Mouse (Mus musculus): ENCODE measurements around the gene Sod1. TPM values are rescaled to one million over a fixed set of nuclear protein-coding genes. Genes with fewer than 3 reads are reported as not detected.
"Not testable (repeated sequence)": the region's sequence is repeated elsewhere in the genome, so short reads cannot be mapped to it uniquely, and the experiment has no call there.

The Sod1 gene
- total RNA-seq, 1 experiment from 2014 or later = 614 TPM

GRCm38 (mm10) chr16:90203226-90203962 is 17.2 kb upstream of the Sod1 start:
- no peak for ATAC-seq (replicated peaks in 1 of 2; ENCODE audit: insufficient read depth in 1 of 2, low FRiP score in 2 of 2, low TSS enrichment in 1 of 2, low read depth in 1 of 2, poor library complexity in 2 of 2, severe bottlenecking in 2 of 2)

- no peak for ATAC-seq (replicated peaks in 1 of 2; ENCODE audit: insufficient read depth in 1 of 2, low FRiP score in 2 of 2, low TSS enrichment in 1 of 2, low read depth in 1 of 2, poor library complexity in 2 of 2, severe bottlenecking in 2 of 2)
Observed at GRCm38 (mm10) chr16:90204868-90205267, 15.7 kb upstream of the Sod1 start.

DNA sequence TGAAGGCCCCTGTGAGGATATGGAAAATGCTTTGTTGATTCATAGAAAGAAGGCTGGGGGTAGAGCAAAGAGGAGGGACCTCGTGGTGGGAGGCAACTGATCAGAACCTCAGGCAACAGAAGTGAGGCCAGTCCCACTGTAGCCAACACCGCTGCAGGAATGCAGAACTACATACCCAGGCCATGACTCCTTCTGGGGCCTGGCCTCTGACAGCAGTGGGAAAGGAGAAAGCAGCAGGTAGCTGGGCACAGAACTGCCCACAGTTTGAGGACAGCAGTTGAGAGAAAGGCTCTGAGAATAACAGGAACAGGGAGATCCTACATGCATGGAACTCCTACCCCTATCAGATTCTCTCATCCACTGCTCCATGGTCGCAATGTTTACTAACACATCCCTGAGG is 11.6 kb upstream of the Sod1 start:
- ATAC-seq (replicated peaks in 1 of 2; ENCODE audit: insufficient read depth in 1 of 2, low FRiP score in 2 of 2, low TSS enrichment in 1 of 2, low read depth in 1 of 2, poor library complexity in 2 of 2, severe bottlenecking in 2 of 2) = no peak

GRCm38 (mm10) chr16:90210717-90211116 is 9.8 kb upstream of the Sod1 start:
- no peak for ATAC-seq (replicated peaks in 1 of 2; ENCODE audit: insufficient read depth in 1 of 2, low FRiP score in 2 of 2, low TSS enrichment in 1 of 2, low read depth in 1 of 2, poor library complexity in 2 of 2, severe bottlenecking in 2 of 2)

DNA sequence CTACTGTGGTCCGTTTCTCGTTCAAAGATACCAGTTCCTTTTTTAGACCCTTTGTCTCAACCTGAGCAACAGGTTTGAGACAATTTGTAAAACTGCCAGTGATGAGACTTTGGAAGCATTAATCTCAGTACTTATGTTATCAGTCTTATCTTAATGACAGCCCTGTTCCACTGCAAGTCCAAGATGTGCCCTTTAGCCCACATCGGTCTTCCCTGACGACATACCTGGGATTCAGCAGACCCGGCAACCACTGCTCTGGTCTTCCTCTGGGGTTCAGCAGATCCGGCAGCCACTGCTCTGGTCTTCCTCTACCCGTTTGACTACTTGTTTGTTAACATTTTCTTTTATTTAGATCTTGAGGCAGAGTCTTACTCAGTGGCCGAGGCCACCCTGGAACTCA is 8.8 kb upstream of the Sod1 start:
- no peak for ATAC-seq (replicated peaks in 1 of 2; ENCODE audit: insufficient read depth in 1 of 2, low FRiP score in 2 of 2, low TSS enrichment in 1 of 2, low read depth in 1 of 2, poor library complexity in 2 of 2, severe bottlenecking in 2 of 2)

DNA sequence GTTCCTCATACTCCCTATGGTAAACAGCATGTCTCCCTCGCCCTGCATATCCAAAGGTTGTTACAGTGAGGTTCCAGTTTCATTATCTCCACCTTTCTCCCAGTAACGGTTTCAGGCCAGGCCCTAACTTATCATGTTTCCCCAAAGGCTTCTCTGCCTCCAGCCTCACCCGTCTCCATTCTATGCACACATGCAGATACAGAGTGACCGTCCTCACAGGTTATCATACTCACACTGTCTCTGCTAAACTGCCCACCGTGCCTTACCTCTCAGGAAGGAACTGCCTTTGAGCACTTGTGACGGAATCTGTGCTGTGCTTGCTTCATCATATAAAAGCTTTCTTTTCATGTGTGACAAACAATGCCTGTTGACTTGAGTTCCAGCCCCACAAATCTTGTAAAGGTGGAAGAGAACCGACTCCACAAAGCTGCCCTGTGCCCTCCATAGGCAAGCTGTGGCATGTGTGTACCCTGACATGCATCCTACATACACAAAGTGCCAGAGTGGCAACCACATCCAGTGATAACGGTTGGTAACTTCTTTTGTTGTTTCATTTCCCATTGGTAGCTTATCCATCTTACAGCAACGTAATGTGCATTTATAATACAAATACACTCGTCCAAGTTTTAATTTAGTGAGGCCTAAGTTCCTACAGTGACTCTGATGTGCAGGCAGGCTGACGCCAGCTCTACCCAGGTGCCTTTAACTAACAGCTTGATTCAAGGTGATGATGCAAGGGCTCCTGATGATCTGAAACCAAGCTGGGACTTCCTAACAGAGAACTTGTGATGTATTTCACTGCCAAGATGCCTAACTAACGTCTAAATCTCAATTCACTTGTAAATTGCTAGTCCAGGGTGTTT is 6.8 kb upstream of the Sod1 start:
- ATAC-seq (replicated peaks in 1 of 2; ENCODE audit: insufficient read depth in 1 of 2, low FRiP score in 2 of 2, low TSS enrichment in 1 of 2, low read depth in 1 of 2, poor library complexity in 2 of 2, severe bottlenecking in 2 of 2) = no peak

DNA sequence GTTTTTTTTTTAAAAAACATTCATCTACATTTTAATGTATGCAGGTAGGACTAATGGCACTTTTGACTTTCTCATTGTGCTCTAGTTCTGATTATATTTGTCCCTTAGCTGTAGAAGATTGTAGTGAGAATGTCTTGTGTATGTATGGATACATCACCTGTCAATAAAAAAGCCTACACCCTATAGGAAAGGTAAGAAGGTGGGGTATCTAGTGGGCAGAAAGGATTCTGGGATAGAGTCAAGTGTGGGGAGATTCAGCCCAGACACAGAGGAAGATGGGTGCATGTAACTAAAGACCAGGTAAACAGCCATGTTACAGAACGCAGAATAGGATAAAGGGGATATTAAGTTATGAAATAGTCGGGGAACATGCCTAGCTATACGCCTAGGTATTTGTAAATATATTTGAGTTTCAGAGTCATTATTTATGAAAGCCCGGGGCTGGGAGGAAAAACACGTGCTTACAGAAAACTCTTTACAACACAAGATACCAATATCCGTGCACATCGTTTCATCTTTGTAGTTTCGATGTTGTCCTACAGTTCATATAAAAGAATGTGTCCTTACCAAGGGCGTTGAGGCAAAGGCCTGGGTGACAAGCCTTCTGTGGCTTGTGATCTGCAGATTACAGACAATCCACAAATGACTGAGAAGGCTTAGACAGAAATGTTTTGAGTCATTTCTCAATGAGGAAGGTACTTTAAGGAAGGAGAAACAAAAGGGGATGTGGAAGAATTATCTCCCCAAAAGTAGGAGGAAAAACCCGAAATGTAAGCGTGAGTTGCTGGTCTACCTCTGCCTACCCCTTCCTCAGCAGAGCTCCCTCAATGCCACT is 5.6 kb upstream of the Sod1 start:
- no peak for ATAC-seq (replicated peaks in 1 of 2; ENCODE audit: insufficient read depth in 1 of 2, low FRiP score in 2 of 2, low TSS enrichment in 1 of 2, low read depth in 1 of 2, poor library complexity in 2 of 2, severe bottlenecking in 2 of 2)

DNA sequence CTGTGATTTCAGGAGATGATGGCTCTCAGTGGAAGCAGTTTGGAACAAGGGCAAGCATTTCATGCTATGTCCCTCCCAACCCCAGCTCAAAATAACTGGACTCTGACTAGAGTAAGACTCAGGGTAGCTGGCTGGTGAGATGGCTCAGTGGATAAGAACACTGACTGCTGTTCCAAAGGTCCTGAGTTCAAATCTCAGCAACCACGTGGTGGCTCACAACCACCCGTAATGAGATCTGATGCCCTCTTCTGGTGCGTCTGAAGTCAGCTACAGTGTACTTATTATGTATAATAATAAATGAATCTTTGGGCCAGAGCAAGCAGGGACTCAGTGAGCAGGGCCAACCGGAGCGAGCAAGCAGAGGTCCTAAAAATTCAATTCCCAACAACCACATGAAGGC is 4.7 kb upstream of the Sod1 start:
- not testable (repeated sequence) for ATAC-seq (replicated peaks in 1 of 2; ENCODE audit: insufficient read depth in 1 of 2, low FRiP score in 2 of 2, low TSS enrichment in 1 of 2, low read depth in 1 of 2, poor library complexity in 2 of 2, severe bottlenecking in 2 of 2)

DNA sequence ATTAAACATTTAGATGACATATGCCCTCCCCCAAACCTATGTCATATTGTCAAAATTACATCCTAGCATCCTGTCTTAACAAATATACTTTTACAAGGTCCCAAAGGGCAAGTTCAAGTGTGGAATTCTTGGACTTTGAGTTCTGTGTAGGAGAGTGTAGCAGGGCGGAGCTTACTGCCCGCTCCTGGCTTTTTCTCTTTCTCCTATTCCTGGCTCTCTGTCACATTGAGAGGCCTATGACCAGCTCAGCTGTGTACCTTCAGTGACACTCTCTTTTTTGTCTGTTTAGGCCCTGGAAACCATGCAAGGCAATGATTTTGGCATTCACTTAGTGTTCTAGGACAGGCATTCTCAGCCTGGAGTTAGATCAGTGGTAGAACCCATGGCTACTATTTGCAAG is 4.1 kb upstream of the Sod1 start:
- no peak for ATAC-seq (replicated peaks in 1 of 2; ENCODE audit: insufficient read depth in 1 of 2, low FRiP score in 2 of 2, low TSS enrichment in 1 of 2, low read depth in 1 of 2, poor library complexity in 2 of 2, severe bottlenecking in 2 of 2)

DNA sequence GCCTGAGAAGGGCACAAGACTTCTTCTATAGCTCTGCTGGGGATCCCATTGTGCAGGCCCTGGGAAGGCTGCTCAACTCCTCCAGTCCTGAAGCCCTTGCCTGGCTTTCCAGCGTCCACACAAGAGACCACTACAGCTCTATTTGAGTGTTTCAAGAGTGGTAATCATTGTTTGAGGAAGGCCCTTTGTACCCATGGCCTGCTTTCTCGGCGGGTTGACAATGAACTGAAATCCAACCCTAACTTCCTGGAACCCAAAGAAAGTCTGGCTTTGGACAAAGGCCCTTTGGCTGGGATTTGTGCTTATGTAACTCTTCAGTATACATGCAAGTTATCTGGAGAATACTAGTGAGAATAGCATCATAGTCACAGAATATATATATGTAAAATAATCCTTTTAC is 3.2 kb upstream of the Sod1 start:
- no peak for ATAC-seq (replicated peaks in 1 of 2; ENCODE audit: insufficient read depth in 1 of 2, low FRiP score in 2 of 2, low TSS enrichment in 1 of 2, low read depth in 1 of 2, poor library complexity in 2 of 2, severe bottlenecking in 2 of 2)

- ATAC-seq (replicated peaks in 1 of 2; ENCODE audit: insufficient read depth in 1 of 2, low FRiP score in 2 of 2, low TSS enrichment in 1 of 2, low read depth in 1 of 2, poor library complexity in 2 of 2, severe bottlenecking in 2 of 2) = no peak
Observed at GRCm38 (mm10) chr16:90217926-90218325, 2.6 kb upstream of the Sod1 start.

DNA sequence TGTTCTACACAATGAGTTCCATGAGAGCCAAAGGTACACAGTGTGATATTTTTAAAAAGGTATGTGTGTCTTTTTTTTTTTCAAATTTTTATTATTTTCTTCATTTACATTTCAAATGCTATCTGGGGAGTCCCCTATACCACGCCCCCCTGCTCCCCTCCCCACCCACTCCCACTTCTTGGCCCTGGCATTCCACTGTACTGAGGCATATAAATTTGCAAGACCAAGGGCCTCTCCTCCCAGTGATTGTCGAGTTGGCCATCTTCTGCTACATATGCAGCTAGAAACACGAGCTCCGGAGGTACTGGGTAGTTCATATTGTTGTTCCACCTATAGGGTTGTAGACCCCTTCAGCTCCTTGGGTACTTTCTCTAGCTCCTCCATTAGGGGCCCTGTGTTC is 1.1 kb upstream of the Sod1 start:
- ATAC-seq (replicated peaks in 1 of 2; ENCODE audit: insufficient read depth in 1 of 2, low FRiP score in 2 of 2, low TSS enrichment in 1 of 2, low read depth in 1 of 2, poor library complexity in 2 of 2, severe bottlenecking in 2 of 2) = not testable (repeated sequence)

- ATAC-seq (replicated peaks in 1 of 2; ENCODE audit: insufficient read depth in 1 of 2, low FRiP score in 2 of 2, low TSS enrichment in 1 of 2, low read depth in 1 of 2, poor library complexity in 2 of 2, severe bottlenecking in 2 of 2) = peak in 1 of 2 experiments; percentile 43; a peak in 2 of 4 replicates
Observed at GRCm38 (mm10) chr16:90220892-90221431, 408 bp downstream of the Sod1 start.

- no peak for ATAC-seq (replicated peaks in 1 of 2; ENCODE audit: insufficient read depth in 1 of 2, low FRiP score in 2 of 2, low TSS enrichment in 1 of 2, low read depth in 1 of 2, poor library complexity in 2 of 2, severe bottlenecking in 2 of 2)
Observed at GRCm38 (mm10) chr16:90221441-90222070, 1.0 kb downstream of the Sod1 start.

DNA sequence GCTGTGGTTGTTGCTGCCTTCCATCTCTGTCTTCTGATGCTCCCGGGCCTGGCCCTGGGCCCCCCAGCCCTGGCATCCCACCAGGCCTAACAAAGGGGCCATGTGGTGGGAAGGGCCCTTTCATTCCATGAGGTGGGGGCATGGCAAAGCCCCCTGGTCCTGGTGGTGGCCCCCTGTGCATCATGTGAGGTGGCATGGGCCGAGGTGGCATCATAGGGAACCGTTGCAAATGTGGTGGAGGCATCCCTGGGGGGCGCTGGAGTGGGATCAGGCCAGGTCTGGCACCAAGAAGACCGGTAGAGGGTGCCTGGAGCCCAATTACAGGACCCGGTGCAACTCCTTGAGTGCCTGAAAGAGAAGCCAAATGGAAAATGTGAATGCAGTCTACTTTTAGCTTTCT is 9.3 kb downstream of the Sod1 start:
- no peak for ATAC-seq (replicated peaks in 1 of 2; ENCODE audit: insufficient read depth in 1 of 2, low FRiP score in 2 of 2, low TSS enrichment in 1 of 2, low read depth in 1 of 2, poor library complexity in 2 of 2, severe bottlenecking in 2 of 2)

DNA sequence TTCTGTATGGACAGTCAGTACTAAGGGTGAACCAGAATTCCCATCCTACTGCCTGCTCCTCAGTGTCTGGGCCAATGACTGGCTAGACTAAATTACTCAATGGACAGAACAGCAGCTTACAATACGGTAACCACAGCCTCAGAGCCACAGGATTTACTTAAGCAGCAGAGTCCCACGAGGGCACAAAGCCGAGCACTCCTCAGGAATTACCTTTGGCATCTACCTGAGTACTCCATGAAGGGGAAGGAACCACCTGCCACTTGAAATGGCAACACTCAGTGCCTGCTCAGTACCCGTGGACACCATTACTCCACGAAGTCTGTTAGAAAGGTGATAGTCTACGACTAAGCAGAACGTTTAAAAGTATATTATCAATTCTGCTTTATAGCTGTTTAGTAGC is 10.7 kb downstream of the Sod1 start:
- ATAC-seq (replicated peaks in 1 of 2; ENCODE audit: insufficient read depth in 1 of 2, low FRiP score in 2 of 2, low TSS enrichment in 1 of 2, low read depth in 1 of 2, poor library complexity in 2 of 2, severe bottlenecking in 2 of 2) = no peak

- ATAC-seq (replicated peaks in 1 of 2; ENCODE audit: insufficient read depth in 1 of 2, low FRiP score in 2 of 2, low TSS enrichment in 1 of 2, low read depth in 1 of 2, poor library complexity in 2 of 2, severe bottlenecking in 2 of 2) = no peak
Observed at GRCm38 (mm10) chr16:90233702-90234101, 13.1 kb downstream of the Sod1 start.

Data from hematopoietic stem cell, adult 5-6 weeks (primary cell).